Mouse (Mus musculus): Measurements from ENCODE around the gene Mylk2.

DNA sequence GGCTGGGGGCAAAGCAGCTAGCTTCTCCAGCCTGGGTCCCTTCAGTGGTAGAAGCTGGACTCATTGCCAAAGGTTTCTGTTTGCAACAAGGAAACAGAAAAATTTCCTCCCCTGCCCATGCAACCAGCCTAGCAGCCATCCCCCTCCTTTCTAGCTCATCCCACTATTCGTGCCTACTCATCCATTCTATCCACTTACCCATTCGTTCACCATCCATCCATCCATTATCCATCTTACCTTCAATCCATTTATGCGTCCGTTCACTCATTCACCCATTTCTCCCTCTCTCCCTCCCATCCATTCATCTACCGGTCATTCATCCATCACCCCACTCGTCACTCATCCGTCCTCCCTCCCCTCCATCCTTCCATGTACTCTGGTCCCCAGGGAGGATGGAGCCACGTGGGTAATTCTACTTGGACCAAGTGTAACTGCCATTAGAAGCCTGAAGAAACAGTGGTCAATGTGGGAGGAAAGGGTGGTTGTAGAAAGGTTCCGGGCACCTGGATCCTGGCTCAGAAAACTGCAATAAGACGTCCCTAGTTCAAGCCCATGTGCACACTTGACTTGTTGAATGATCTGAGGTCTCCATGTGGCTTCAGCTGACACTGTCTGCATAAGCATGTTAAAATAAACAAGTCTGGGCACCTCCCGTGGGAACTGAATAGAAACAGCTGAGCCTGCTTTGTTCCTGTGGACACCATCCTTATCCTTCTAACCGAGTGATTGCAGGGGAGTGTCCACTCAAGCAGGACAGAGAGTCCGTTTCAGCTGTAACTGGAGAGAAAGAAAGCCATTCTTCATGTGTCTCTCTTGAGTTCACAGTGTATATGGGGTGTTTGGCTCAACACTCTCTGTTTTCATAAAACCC lies 40.9 kb downstream of the Mylk2 start:
- TF ChIP-seq POLR2A (IDR thresholded peaks at IDR 0.05; ENCODE audit: insufficient read depth, low read length) (no peak), CTCF (IDR thresholded peaks at IDR 0.05; ENCODE audit: low read depth, low read length) (no peak)

Data from ES-Bruce4 (cell line).